Mouse (Mus musculus) erythroblast, embryonic 14.5 days (primary cell): Measurements from ENCODE around the gene Ntrk3.

Experiments used
- GATA1 ChIP-seq: IDR thresholded peaks from 2 replicates; pipeline ENCODE4 v1.6.1; 2012; ENCODE audit warnings: low read length, inconsistent platforms, mixed read lengths
- TAL1 ChIP-seq: IDR thresholded peaks from 3 replicates; pipeline ENCODE4 v1.6.1; 2012; ENCODE audit warnings: low read length, inconsistent platforms, mixed read lengths

- TF ChIP-seq TAL1 (no peak), GATA1 (no peak)
Measured at GRCm38 (mm10) chr7:78440896-78441295, 296.9 kb downstream of the Ntrk3 start.
